Comparison of ENCODE assay signal across 1 mouse cellular context in genomic region chr14:13578744-13579143, GRCm38 (mm10).
TF ChIP-seq lines count a peak whose summit lies in the region.

No protein-coding gene starts in this region.

TF ChIP-seq in CH12.LX, 34 proteins besides CTCF, POLR2A, EP300 and RAD21 (continued from another document):
- TF ChIP-seq HCFC1 (IDR thresholded peaks at IDR 0.05; ENCODE audit: low read depth, low read length): no peak
- no peak for TF ChIP-seq SIN3A (IDR thresholded peaks at IDR 0.05; ENCODE audit: low read length)
- no peak for TF ChIP-seq ETS1 (conservative IDR thresholded peaks at IDR 0.05; ENCODE audit: low read depth, low read length)
- no peak for TF ChIP-seq MAZ (IDR thresholded peaks at IDR 0.05; ENCODE audit: low read depth, low read length)
- no peak for TF ChIP-seq GABPA (IDR thresholded peaks at IDR 0.05; ENCODE audit: insufficient replicate concordance, low read depth, low read length)
- no peak for TF ChIP-seq IRF4 (IDR thresholded peaks at IDR 0.05; ENCODE audit: low read depth, low read length)
- TF ChIP-seq MAFK (IDR thresholded peaks at IDR 0.05; ENCODE audit: insufficient replicate concordance, low read length): no peak
TF ChIP-seq in CH12.LX: peak in this region for 0.
